Mouse (Mus musculus) forebrain, embryonic 10.5 days (tissue): ENCODE results near the gene Usp2. TPM values are rescaled to one million over a fixed set of nuclear protein-coding genes. Genes with fewer than 3 reads are reported as not detected.

Experiments used
- DNase-seq: peaks from one replicate; pipeline ENCODE4 v3.0.0-alpha.2; 2017; ENCODE audit warnings: low spot score; ENCODE audit errors: extremely low spot score
- H3K27ac ChIP-seq: fragments of 300-500 bp; sonication (generic); 2 replicates; pipeline ENCODE4 v1.5.1; 2016; ENCODE audit warnings: mild to moderate bottlenecking
- H3K27me3 ChIP-seq: fragments of 300-500 bp; sonication (generic); 2 replicates; pipeline ENCODE4 v1.6.1; 2016; ENCODE audit warnings: mild to moderate bottlenecking; ENCODE audit not compliant: poor library complexity, severe bottlenecking
- H3K36me3 ChIP-seq: fragments of 300-500 bp; sonication (generic); replicated peaks from 2 replicates; pipeline ENCODE4 v1.6.1; 2016; ENCODE audit warnings: mild to moderate bottlenecking, moderate library complexity
- H3K4me1 ChIP-seq: fragments of 300-500 bp; sonication (generic); 2 replicates; pipeline ENCODE4 v1.6.1; 2016
- H3K4me3 ChIP-seq: fragments of 300-500 bp; sonication (generic); 2 replicates; pipeline ENCODE4 v1.5.1; 2016; ENCODE audit warnings: mild to moderate bottlenecking, moderate library complexity
- H3K9me3 ChIP-seq: fragments of 300-500 bp; sonication (generic); 2 replicates; pipeline ENCODE4 v1.6.1; 2016; ENCODE audit warnings: mild to moderate bottlenecking, moderate library complexity
- whole genome bisulfite sequencing: fragments of 180-500 bp; shearing (Covaris S2); methylation state at CpG from one replicate; pipeline ENCODE4 v1.1.7; 2016; 5-methylcytosine and 5-hydroxymethylcytosine counted together
- polyA plus RNA-seq: library from polyadenylated mRNA; unstranded; fragments of >200 nt; fragmentation: Nextera tagmentation; extraction: Ambion mirVana; gene quantifications from 2 replicates; pipeline ENCODE4 v1.2.1, GENCODE M21; 2016

The Usp2 gene
- polyA plus RNA-seq, 1 experiment from 2014 or later: 12.9 TPM

GRCm38 (mm10) chr9:44135731-44136411 is 69.0 kb downstream of the Usp2 start:
- 68% methylated on average over 7 of the region's 7 CpGs for WGBS
- Histone ChIP-seq H3K4me3 (peak overlapping the region; percentile 63), H3K36me3 (peaks cover 21% of the 10 kb centered on the region), H3K27ac (0 out of 2 replicates have a peak overlapping the region, but pooled peaks have one; percentile 74), H3K4me1 (peaks cover 60% of the 10 kb centered on the region), H3K9me3 (no peaks in the 10 kb centered on the region), H3K27me3 (peaks cover 65% of the 10 kb centered on the region)
- DNase-seq: no peak

GRCm38 (mm10) chr9:44137846-44138245 is 71.0 kb downstream of the Usp2 start:
- DNase-seq: no peak
- peaks cover 37% of the 10 kb centered on the region for H3K36me3 ChIP-seq
- peaks cover 50% of the 10 kb centered on the region for H3K4me1 ChIP-seq
- no peak overlapping the region for H3K4me3 ChIP-seq
- H3K27me3 ChIP-seq: peaks cover 45% of the 10 kb centered on the region
- no peak overlapping the region for H3K27ac ChIP-seq
- WGBS: 80% methylated on average over 4 of the region's 4 CpGs
- H3K9me3 ChIP-seq: no peaks in the 10 kb centered on the region

- Histone ChIP-seq H3K27me3 (peaks cover 4% of the 10 kb centered on the region), H3K4me3 (no peak overlapping the region), H3K36me3 (peaks cover 71% of the 10 kb centered on the region), H3K27ac (no peak overlapping the region), H3K9me3 (no peaks in the 10 kb centered on the region), H3K4me1 (peaks cover 28% of the 10 kb centered on the region)
- WGBS: 71% methylated on average over 5 of the region's 5 CpGs
- no peak for DNase-seq
Measured at GRCm38 (mm10) chr9:44141951-44142350, 75.1 kb downstream of the Usp2 start.

GRCm38 (mm10) chr9:44143421-44143820 is 76.6 kb downstream of the Usp2 start:
- H3K27me3 ChIP-seq: no peaks in the 10 kb centered on the region
- WGBS: 74% methylated on average over 5 of the region's 5 CpGs
- H3K27ac ChIP-seq: 0 out of 2 replicates have a peak overlapping the region, but pooled peaks have one; percentile 25

GRCm38 (mm10) chr9:44144023-44144717 is 77.3 kb downstream of the Usp2 start:
- WGBS: 26% methylated on average over 7 of the region's 8 CpGs
- Histone ChIP-seq H3K36me3 (peaks cover 84% of the 10 kb centered on the region), H3K27me3 (no peaks in the 10 kb centered on the region), H3K27ac (0 out of 2 replicates have a peak overlapping the region, but pooled peaks have one; percentile 25), H3K9me3 (no peaks in the 10 kb centered on the region), H3K4me1 (peaks cover 20% of the 10 kb centered on the region), H3K4me3 (no peak overlapping the region)
- DNase-seq: no peak

More at GRCm38 (mm10) chr9:44143421-44143820, 76.6 kb downstream of the Usp2 start:
- Histone ChIP-seq H3K4me1 (peaks cover 24% of the 10 kb centered on the region), H3K36me3 (peaks cover 78% of the 10 kb centered on the region), H3K4me3 (no peak overlapping the region), H3K9me3 (no peaks in the 10 kb centered on the region)
- DNase-seq: no peak

GRCm38 (mm10) chr9:44144718-44145060 is 77.9 kb downstream of the Usp2 start:
- Histone ChIP-seq H3K27ac (no peak overlapping the region), H3K36me3 (peaks cover 84% of the 10 kb centered on the region), H3K4me3 (no peak overlapping the region), H3K9me3 (no peaks in the 10 kb centered on the region), H3K27me3 (no peaks in the 10 kb centered on the region), H3K4me1 (peaks cover 18% of the 10 kb centered on the region)
- DNase-seq: no peak

Other genes starting within 250 kb of the Usp2 start
- gene Thy1, start 23.6 kb upstream of the Usp2 start, polyA plus RNA-seq: not detected in 2 replicates
- 0.15 and 0.26 TPM in 2 replicates for gene Mfrp, start 34.7 kb downstream of the Usp2 start, polyA plus RNA-seq
- gene C1qtnf5, start 40.2 kb downstream of the Usp2 start, polyA plus RNA-seq: not detected in 2 replicates
- gene Gm49380, start 46.5 kb downstream of the Usp2 start, polyA plus RNA-seq: 0.06 and 0.36 TPM in 2 replicates
- 79.5 and 81.5 TPM in 2 replicates for gene Rnf26, start 46.5 kb downstream of the Usp2 start, polyA plus RNA-seq
- 10.1 and 11.4 TPM in 2 replicates for gene Mcam, start 67.4 kb downstream of the Usp2 start, polyA plus RNA-seq
- 21.3 and 23.8 TPM in 2 replicates for gene Cbl, start 167.0 kb downstream of the Usp2 start, polyA plus RNA-seq
- not detected in 2 replicates for gene Ccdc153, start 173.7 kb downstream of the Usp2 start, polyA plus RNA-seq
- 0.06 TPM in 1 of 2 replicates, not detected in the other for gene Pdzd3, start 184.4 kb downstream of the Usp2 start, polyA plus RNA-seq
- gene Nlrx1, start 201.6 kb downstream of the Usp2 start, polyA plus RNA-seq: 2.8 and 2.9 TPM in 2 replicates
- 5.3 and 7.2 TPM in 2 replicates for gene Abcg4, start 221.6 kb downstream of the Usp2 start, polyA plus RNA-seq
- 32.8 and 33.0 TPM in 2 replicates for gene Hinfp, start 238.7 kb downstream of the Usp2 start, polyA plus RNA-seq